Mouse (Mus musculus) hindbrain, embryonic 10.5 days (tissue): ENCODE measurements around the gene Rpgr. TPM values are rescaled to one million over a fixed set of nuclear protein-coding genes. Genes with fewer than 3 reads are reported as not detected.

Experiments used
- DNase-seq: peaks from one replicate; pipeline ENCODE4 v3.0.0-alpha.2; 2017; ENCODE audit warnings: low spot score
- H3K27ac ChIP-seq: fragments of 300-500 bp; sonication (generic); 2 replicates; pipeline ENCODE4 v1.5.1; 2016; ENCODE audit warnings: mild to moderate bottlenecking, moderate library complexity
- H3K27me3 ChIP-seq: fragments of 300-500 bp; sonication (generic); 2 replicates; pipeline ENCODE4 v1.6.1; 2016; ENCODE audit warnings: mild to moderate bottlenecking; ENCODE audit not compliant: poor library complexity, insufficient read depth, severe bottlenecking
- H3K36me3 ChIP-seq: fragments of 300-500 bp; sonication (generic); 2 replicates; pipeline ENCODE4 v1.6.1; 2016; ENCODE audit warnings: mild to moderate bottlenecking, moderate library complexity
- H3K4me1 ChIP-seq: fragments of 300-500 bp; sonication (generic); replicated peaks from 2 replicates; pipeline ENCODE4 v1.6.1; 2016; ENCODE audit warnings: mild to moderate bottlenecking
- H3K4me3 ChIP-seq: fragments of 300-500 bp; sonication (generic); 2 replicates; pipeline ENCODE4 v1.5.1; 2016; ENCODE audit warnings: mild to moderate bottlenecking, moderate library complexity
- H3K9me3 ChIP-seq: fragments of 300-500 bp; sonication (generic); 2 replicates; pipeline ENCODE4 v1.6.1; 2016; ENCODE audit warnings: mild to moderate bottlenecking, moderate library complexity
- WGBS: fragments of 180-500 bp; shearing (Covaris S2); methylation state at CpG from one replicate; pipeline ENCODE4 v1.1.7; 2016; 5-methylcytosine and 5-hydroxymethylcytosine counted together
- polyA plus RNA-seq: library from polyadenylated mRNA; unstranded; fragments of >200 nt; fragmentation: Nextera tagmentation; extraction: Ambion mirVana; gene quantifications from 2 replicates; pipeline ENCODE4 v1.2.1, GENCODE M21; 2016

The Rpgr gene
- polyA plus RNA-seq: 29.7 and 31.9 TPM in 2 replicates

GRCm38 (mm10) chrX:10216410-10216949 lies at the start of gene Rpgr:
Rpgr (minus strand) TSS chrX:10216920.
- H3K27me3 ChIP-seq: no peaks in the 10 kb centered on the region
- 20% methylated on average over 47 of the region's 47 CpGs for WGBS
- H3K9me3 ChIP-seq: 0 out of 2 replicates have a peak, but pooled peaks cover 2% of the 10 kb centered on the region
- peak; percentile 91 for DNase-seq
- peak within 1 kb of the TSS; percentile 86 for H3K27ac ChIP-seq
- H3K4me1 ChIP-seq: peaks cover 4% of the 10 kb centered on the region
- H3K36me3 ChIP-seq: no peaks in the 10 kb centered on the region
- H3K4me3 ChIP-seq: peak within 1 kb of the TSS; percentile 56

- Histone ChIP-seq H3K36me3 (no peaks in the 10 kb centered on the region), H3K27me3 (no peaks in the 10 kb centered on the region), H3K9me3 (no peaks in the 10 kb centered on the region), H3K4me1 (no peaks in the 10 kb centered on the region), H3K4me3 (no peak overlapping the region), H3K27ac (no peak overlapping the region)
- WGBS: 84% methylated on average over 5 of the region's 5 CpGs
- DNase-seq: no peak
These were observed 41.5 kb upstream of the Rpgr start for GRCm38 (mm10) chrX:10258260-10258659.

- Histone ChIP-seq H3K27ac (no peak overlapping the region), H3K9me3 (no peaks in the 10 kb centered on the region), H3K4me3 (no peak overlapping the region), H3K27me3 (no peaks in the 10 kb centered on the region), H3K36me3 (no peaks in the 10 kb centered on the region), H3K4me1 (no peaks in the 10 kb centered on the region)
- WGBS: 83% methylated on average over 1 of the region's 1 CpGs
- DNase-seq: no peak
These were observed 41.1 kb upstream of the Rpgr start for GRCm38 (mm10) chrX:10257774-10258173.

DNA sequence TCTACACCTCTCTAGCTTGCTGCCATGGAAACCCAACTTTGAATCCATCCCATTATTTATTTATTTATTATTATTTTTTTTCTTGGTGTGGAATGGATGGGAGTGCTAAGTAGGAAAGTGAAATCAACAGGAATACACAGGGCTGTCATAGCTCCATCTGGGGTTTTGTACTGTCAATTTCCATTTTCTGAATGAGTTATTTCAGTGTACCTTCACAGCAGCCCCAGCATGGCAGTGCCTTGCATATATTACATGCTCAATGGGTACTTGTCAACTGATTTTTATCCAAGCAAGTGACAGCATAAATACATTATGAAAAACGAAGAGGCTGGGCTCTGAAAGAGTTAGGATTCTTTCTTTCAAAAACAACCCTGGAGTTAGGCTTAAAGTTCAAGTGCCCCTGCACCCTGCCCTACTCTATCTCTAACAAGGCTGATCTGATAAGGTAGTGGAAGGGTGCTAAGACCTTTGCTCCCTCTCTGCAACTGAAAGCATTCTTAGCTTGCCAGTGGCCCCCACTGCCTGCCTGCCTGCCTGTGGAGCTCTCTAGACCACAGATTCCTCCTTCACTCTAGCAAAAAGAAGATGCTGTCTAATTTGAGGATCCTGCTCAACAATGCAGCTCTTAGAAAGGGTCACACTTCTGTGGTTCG lies 35.3 kb upstream of the Rpgr start, which contains the start of gene Otc:
Gene Otc (plus strand): TSS at position 454 of the 653 bp plus-strand sequence.
- Histone ChIP-seq H3K27me3 (no peaks in the 10 kb centered on the region), H3K36me3 (no peaks in the 10 kb centered on the region), H3K9me3 (no peaks in the 10 kb centered on the region), H3K4me3 (no peak within 1 kb of the TSS), H3K27ac (no peak within 1 kb of the TSS), H3K4me1 (no peaks in the 10 kb centered on the region; the same call in 1 of the 2 replicates)
- 50% methylated on average over 2 of the region's 2 CpGs for WGBS
- DNase-seq: no peak

GRCm38 (mm10) chrX:10251357-10251756 lies 34.6 kb upstream of the Rpgr start:
- H3K27ac ChIP-seq: no peak overlapping the region

DNA sequence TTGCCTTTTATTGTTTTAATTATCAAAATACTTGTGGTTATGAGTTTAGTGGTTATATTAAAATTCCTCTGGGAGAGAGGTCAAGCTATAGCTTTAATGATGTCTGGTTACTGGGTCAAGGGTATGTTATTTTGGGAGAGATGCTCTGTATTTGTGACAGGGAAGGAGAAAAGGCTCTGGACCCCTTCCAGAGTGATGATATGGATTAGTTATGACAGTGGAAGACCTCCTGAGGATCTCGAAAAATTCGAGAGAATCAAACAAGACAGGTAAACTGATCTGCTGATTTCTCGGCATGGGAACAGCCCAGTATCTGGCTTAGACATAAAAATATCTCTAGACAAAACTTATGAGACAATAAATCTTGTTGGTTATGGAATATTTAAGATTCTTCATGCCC lies 27.2 kb upstream of the Rpgr start:
- Histone ChIP-seq H3K4me3 (no peak overlapping the region), H3K36me3 (no peaks in the 10 kb centered on the region), H3K27ac (no peak overlapping the region), H3K27me3 (no peaks in the 10 kb centered on the region), H3K4me1 (no peaks in the 10 kb centered on the region), H3K9me3 (no peaks in the 10 kb centered on the region)
- WGBS: 82% methylated on average over 3 of the region's 3 CpGs
- DNase-seq: no peak

More at GRCm38 (mm10) chrX:10251357-10251756, 34.6 kb upstream of the Rpgr start:
- Histone ChIP-seq H3K4me3 (no peak overlapping the region), H3K36me3 (no peaks in the 10 kb centered on the region), H3K4me1 (no peaks in the 10 kb centered on the region; the same call in 1 of the 2 replicates), H3K27me3 (no peaks in the 10 kb centered on the region), H3K9me3 (no peaks in the 10 kb centered on the region)
- DNase-seq: no peak

DNA sequence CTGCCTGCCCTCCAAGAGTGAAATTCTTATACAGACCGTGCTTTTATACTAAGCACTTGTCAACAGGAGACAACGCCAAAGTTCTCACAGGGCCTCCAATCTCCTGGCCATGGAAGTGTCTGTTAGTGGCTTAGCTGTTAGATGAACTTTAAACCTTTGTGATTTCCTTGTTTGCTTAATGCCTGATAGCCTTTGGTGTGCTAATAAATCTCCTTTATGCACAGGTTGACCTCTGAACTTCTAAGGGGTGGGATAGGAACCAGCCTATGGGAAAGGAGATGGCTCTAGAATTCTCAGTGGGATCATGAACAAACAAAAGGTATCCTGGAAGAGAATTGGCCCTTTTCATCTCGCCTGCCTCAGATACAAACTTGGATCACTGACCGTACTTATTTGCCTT lies 22.8 kb upstream of the Rpgr start:
- Histone ChIP-seq H3K27ac (no peak overlapping the region), H3K4me1 (no peaks in the 10 kb centered on the region), H3K9me3 (no peaks in the 10 kb centered on the region), H3K27me3 (no peaks in the 10 kb centered on the region), H3K36me3 (no peaks in the 10 kb centered on the region), H3K4me3 (no peak overlapping the region)
- DNase-seq: no peak
- 61% methylated on average over 4 of the region's 4 CpGs for WGBS

- 78% methylated on average over 3 of the region's 3 CpGs for WGBS
These were observed 17.9 kb upstream of the Rpgr start for GRCm38 (mm10) chrX:10234617-10235016.

GRCm38 (mm10) chrX:10233051-10233450 lies 16.3 kb upstream of the Rpgr start:
- no peaks in the 10 kb centered on the region for H3K9me3 ChIP-seq
- H3K27me3 ChIP-seq: no peaks in the 10 kb centered on the region
- no peaks in the 10 kb centered on the region for H3K4me1 ChIP-seq
- no peak overlapping the region for H3K4me3 ChIP-seq
- H3K36me3 ChIP-seq: no peaks in the 10 kb centered on the region
- no peak for DNase-seq
- no peak overlapping the region for H3K27ac ChIP-seq
- WGBS: 79% methylated on average over 2 of the region's 2 CpGs

More at GRCm38 (mm10) chrX:10234617-10235016, 17.9 kb upstream of the Rpgr start:
- Histone ChIP-seq H3K27me3 (no peaks in the 10 kb centered on the region), H3K4me1 (no peaks in the 10 kb centered on the region), H3K9me3 (no peaks in the 10 kb centered on the region), H3K4me3 (no peak overlapping the region), H3K36me3 (no peaks in the 10 kb centered on the region), H3K27ac (no peak overlapping the region)
- no peak for DNase-seq

DNA sequence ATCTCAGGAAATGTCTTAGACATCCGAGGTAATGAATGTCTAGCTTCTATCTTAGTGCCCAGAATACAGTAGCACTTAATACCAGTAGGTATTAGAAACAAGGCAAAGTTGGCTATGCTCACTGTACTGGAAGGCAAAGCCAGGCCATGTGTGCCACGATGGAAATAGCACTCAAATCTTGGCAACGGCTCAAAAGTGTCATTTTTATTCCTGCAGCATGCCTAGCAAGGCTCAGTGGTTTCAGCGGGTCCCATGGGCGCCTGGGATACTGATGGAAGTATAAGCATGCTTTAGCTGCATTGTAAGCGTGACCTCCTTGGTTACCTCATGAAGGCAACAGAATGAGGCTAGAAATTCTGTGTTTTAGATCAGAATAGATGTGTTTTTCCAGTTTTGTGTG lies 2.6 kb upstream of the Rpgr start:
- Histone ChIP-seq H3K4me1 (peaks cover 4% of the 10 kb centered on the region), H3K27me3 (no peaks in the 10 kb centered on the region), H3K36me3 (no peaks in the 10 kb centered on the region), H3K4me3 (no peak overlapping the region), H3K27ac (no peak overlapping the region), H3K9me3 (0 out of 2 replicates have a peak, but pooled peaks cover 2% of the 10 kb centered on the region)
- 71% methylated on average over 6 of the region's 6 CpGs for WGBS
- no peak for DNase-seq

GRCm38 (mm10) chrX:10215972-10216371 lies 748 bp downstream of the Rpgr start:
- 22% methylated on average over 16 of the region's 16 CpGs for WGBS
- Histone ChIP-seq H3K4me3 (peak overlapping the region; percentile 56), H3K9me3 (0 out of 2 replicates have a peak, but pooled peaks cover 2% of the 10 kb centered on the region), H3K4me1 (peaks cover 4% of the 10 kb centered on the region), H3K36me3 (no peaks in the 10 kb centered on the region), H3K27ac (peak overlapping the region; percentile 86), H3K27me3 (no peaks in the 10 kb centered on the region)
- DNase-seq: no peak

DNA sequence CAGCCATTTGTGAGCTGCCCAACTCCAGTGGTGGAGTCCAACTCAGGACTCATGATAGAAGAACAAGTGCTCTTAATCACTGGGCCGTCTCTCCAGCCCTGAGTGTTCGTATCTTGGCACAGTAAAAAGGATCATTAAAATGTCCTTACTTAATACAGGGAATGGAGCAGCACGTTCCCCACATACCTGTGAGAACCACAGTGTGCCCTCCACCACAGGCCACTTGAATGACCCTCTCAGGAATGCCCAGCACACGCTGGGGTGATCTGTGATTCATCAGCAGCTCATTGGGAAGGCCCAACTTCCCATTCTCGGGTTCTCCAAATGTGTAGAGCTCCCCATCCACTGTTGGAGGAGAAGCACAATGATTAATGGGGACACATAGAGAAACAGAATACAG lies 10.8 kb downstream of the Rpgr start:
- H3K27me3 ChIP-seq: no peaks in the 10 kb centered on the region
- DNase-seq: no peak
- no peak overlapping the region for H3K4me3 ChIP-seq
- H3K27ac ChIP-seq: no peak overlapping the region
- peaks cover 23% of the 10 kb centered on the region for H3K36me3 ChIP-seq
- H3K4me1 ChIP-seq: no peaks in the 10 kb centered on the region
- H3K9me3 ChIP-seq: no peaks in the 10 kb centered on the region
- WGBS: 88% methylated on average over 5 of the region's 5 CpGs

GRCm38 (mm10) chrX:10201289-10201688 lies 15.4 kb downstream of the Rpgr start:
- no peak overlapping the region for H3K4me3 ChIP-seq
- H3K27ac ChIP-seq: no peak overlapping the region
- no peaks in the 10 kb centered on the region for H3K9me3 ChIP-seq
- H3K36me3 ChIP-seq: peaks cover 6% of the 10 kb centered on the region
- WGBS: 14% methylated on average over 2 of the region's 2 CpGs
- no peaks in the 10 kb centered on the region for H3K4me1 ChIP-seq
- H3K27me3 ChIP-seq: no peaks in the 10 kb centered on the region
- DNase-seq: peak; percentile 6
